Mouse (Mus musculus) ES-E14 (cell line): ENCODE data around the gene Cenpm. TPM values are rescaled to one million over a fixed set of nuclear protein-coding genes. Genes with fewer than 3 reads are reported as not detected.
A peak's percentile ranks its signal among the peaks of the same experiment; 100 is the strongest.

Source experiments
- DNase-seq: peaks from one replicate; pipeline ENCODE4 v3.0.0-alpha.2; 2013; ENCODE audit warnings: low read depth, low spot score
- H3K27ac ChIP-seq: 2 replicates; pipeline ENCODE4 v1.5.1; 2012; ENCODE audit warnings: low read depth, mild to moderate bottlenecking, low read length, moderate library complexity, mixed read lengths; ENCODE audit not compliant: poor library complexity, insufficient read depth, severe bottlenecking
- H3K36me3 ChIP-seq: 2 replicates; pipeline ENCODE4 v1.6.1; 2012; ENCODE audit warnings: mild to moderate bottlenecking, low read length, moderate library complexity, mixed read lengths; ENCODE audit not compliant: control insufficient read depth, poor library complexity, insufficient read depth, severe bottlenecking
- H3K4me1 ChIP-seq, 2 experiments: fragments of 150-350 bp in 1 of 2; sonication (generic) in 1 of 2; 2 replicates each; pipeline ENCODE4 v1.6.1; 2012; ENCODE audit warnings: low read length in 2 of 2, mild to moderate bottlenecking in 1 of 2, mixed read lengths in 1 of 2; ENCODE audit not compliant: control insufficient read depth in 2 of 2, insufficient read depth in 2 of 2, poor library complexity in 1 of 2
- H3K4me3 ChIP-seq, 2 experiments: fragments of 150-350 bp in 1 of 2; sonication (generic) in 1 of 2; 2 replicates each; pipeline ENCODE4 v1.5.1; 2012; ENCODE audit warnings: low read length in 2 of 2, low read depth in 1 of 2, mild to moderate bottlenecking in 1 of 2, mixed read lengths in 1 of 2; ENCODE audit not compliant: insufficient read depth in 1 of 2, poor library complexity in 1 of 2, severe bottlenecking in 1 of 2
- H3K9ac ChIP-seq: 2 replicates; pipeline ENCODE4 v1.6.1; 2012; ENCODE audit warnings: low read depth, mild to moderate bottlenecking, low read length, mixed read lengths; ENCODE audit not compliant: poor library complexity, insufficient read depth, severe bottlenecking
- H3K9me3 ChIP-seq: fragments of 150-350 bp; sonication (generic); 2 replicates; pipeline ENCODE4 v1.6.1; 2012; ENCODE audit warnings: low read depth, mild to moderate bottlenecking, low read length; ENCODE audit not compliant: control insufficient read depth, insufficient read depth
- CHD2 ChIP-seq: IDR thresholded peaks from 2 replicates; pipeline ENCODE4 v1.6.1; 2014; ENCODE audit warnings: mild to moderate bottlenecking, low read depth, low read length, inconsistent platforms
- HCFC1 ChIP-seq: IDR thresholded peaks from 2 replicates; pipeline ENCODE4 v1.6.1; 2012; ENCODE audit warnings: low read length, inconsistent platforms, borderline replicate concordance; ENCODE audit not compliant: insufficient read depth
- MAFK ChIP-seq: IDR thresholded peaks from 2 replicates; pipeline ENCODE4 v1.6.1; 2014; ENCODE audit warnings: mild to moderate bottlenecking, low read depth, low read length, inconsistent platforms; ENCODE audit not compliant: insufficient read depth
- ZC3H11A ChIP-seq: IDR thresholded peaks from 2 replicates; pipeline ENCODE4 v1.6.1; 2012; ENCODE audit warnings: low read depth, mild to moderate bottlenecking, inconsistent platforms, low read length, borderline replicate concordance
- ZNF384 ChIP-seq: IDR thresholded peaks from 2 replicates; pipeline ENCODE4 v1.6.1; 2012; ENCODE audit warnings: low read depth, low read length, inconsistent platforms
- in situ Hi-C, 2 experiments: fragments of 600-800 bp; cut with MboI; formaldehyde crosslinking; loops; one replicate each; pipeline ENCODE4 v1.15.1; 2025; ENCODE audit warnings: low sequenced_read_pairs in 2 of 2, inconsistent platforms in 1 of 2; ENCODE audit not compliant: unreplicated experiment in 2 of 2
- total RNA-seq: library from RNA; depleted of rRNA; stranded (reverse); fragments of 300-350 nt; gene quantifications from 2 replicates; pipeline ENCODE4 v1.2.3, GENCODE M21; 2012

The Cenpm gene
- total RNA-seq, 1 experiment = 80.0 TPM

DNA sequence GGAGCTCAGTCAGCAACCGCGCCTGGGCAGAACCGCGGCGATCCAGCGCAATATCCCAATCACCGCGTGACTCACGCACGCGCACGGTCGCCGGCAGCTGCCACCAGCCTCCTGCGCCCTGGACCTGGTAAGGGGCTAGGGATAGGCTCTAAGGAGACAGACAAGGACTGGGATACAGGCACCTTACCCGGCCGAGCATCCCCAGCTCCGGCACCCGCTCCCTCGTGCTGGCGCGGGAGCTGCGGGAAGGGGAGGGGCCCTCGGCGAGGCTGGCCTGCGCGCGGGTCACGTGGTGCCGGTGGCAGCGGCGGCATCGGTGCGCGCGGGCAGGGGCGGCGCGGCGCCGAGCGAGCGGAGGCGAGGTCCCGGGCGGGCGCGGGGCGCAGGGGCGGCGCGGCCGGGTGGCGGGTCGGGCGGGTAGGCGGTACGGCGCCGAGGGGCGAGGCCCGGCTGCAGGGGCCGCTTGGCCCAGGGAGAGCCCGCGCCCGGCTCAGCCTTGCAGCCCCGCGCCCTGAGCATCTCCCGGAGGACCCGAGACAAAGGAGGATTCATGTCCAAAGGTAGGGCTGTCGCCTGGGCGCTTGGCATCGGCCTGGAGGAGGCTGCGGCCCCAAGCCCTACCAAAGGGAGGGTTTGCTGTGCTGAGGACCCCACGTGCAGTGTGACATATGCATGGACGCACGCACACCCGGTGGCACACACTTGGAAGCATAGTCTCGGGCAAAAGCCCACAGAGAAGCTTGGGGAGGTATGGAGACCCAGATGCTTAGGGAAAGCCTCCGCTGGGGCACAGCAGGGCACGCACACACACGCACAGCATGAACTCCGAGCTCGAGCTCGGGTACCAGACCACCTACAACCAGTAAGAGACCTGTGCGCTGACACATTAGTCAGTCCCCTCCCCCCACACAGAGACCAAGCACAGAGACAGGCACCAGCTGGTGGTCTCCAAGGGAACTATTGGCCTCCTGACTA, 30.7 kb upstream of the Cenpm start:
- peaks cover 1 to 7% of the 10 kb centered on the region in 2 experiments; a peak in 2 of 4 replicates for H3K4me1 ChIP-seq
- H3K27ac ChIP-seq = no peak overlapping the region

DNA sequence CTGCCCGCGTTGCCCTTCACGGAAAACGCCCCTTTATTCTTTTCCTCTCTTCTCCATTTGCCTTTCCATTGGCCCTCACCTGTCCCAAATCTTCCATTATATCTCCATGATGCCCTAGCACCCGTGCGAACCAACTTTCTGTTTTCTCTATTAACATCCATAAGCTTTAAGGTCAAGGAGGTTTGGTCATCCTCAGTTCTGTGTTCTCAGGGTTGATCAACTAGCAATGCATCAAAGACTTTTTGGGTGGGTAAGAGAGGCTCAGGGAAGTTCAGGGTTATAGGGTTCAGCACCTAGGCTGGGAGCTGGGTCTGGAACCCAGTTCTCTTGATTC, 30.0 kb upstream of the Cenpm start, which contains the start of gene Sept3:
Gene Sept3, plus strand, starts transcription at position 301 of the 334 bp plus-strand sequence.
- Histone ChIP-seq H3K9me3 (no peaks in the 10 kb centered on the region), H3K27ac (no peak within 1 kb of the TSS), H3K9ac (peak within 1 kb of the TSS; percentile 49), H3K36me3 (no peaks in the 10 kb centered on the region), H3K4me1 (peaks cover 1 to 7% of the 10 kb centered on the region in 2 experiments; a peak in 2 of 4 replicates), H3K4me3 (peak within 1 kb of the TSS; percentile 65 to 76)
- no peak for DNase-seq
- TF ChIP-seq ZC3H11A (no peak), CHD2 (no peak), ZNF384 (no peak), HCFC1 (no peak), MAFK (no peak)
- in situ Hi-C loops = no loop called here

More for the DNA sequence above, 30.7 kb upstream of the Cenpm start:
- Histone ChIP-seq H3K9me3 (no peaks in the 10 kb centered on the region), H3K4me3 (peak overlapping the region; percentile 65 to 76), H3K9ac (peak overlapping the region; percentile 49), H3K36me3 (no peaks in the 10 kb centered on the region)
- in situ Hi-C loops = loop anchor here in 1 of 2 experiments (25.0 kb wide), 1 partner anchor 787 kb away; no protein-coding TSS in a partner anchor
- no peak for TF ChIP-seq MAFK
- no peak for TF ChIP-seq HCFC1
- no peak for TF ChIP-seq CHD2
- no peak for TF ChIP-seq ZC3H11A
- no peak for TF ChIP-seq ZNF384
- no peak for DNase-seq

DNA sequence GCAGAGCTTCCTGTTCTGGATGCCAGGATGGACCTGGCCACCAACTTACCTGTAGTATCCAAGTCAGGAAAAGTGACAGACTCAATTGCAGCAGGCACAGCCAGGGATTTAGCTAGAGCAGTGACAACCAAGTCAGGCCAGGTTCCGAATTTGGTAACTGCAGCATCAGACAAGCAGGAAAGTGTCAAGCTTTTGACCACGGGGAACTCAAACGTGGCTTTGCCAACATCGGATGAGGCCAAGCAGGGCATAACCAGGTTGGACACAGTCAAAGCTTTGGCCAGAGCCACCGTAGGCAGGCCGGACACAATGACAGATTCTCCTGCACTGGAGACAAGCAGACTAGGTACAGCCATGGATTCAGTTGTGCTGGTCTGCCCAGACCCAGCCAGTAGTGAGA, 27.7 kb upstream of the Cenpm start:
- Histone ChIP-seq H3K9ac (no peak overlapping the region), H3K4me3 (no peak overlapping the region), H3K27ac (no peak overlapping the region), H3K9me3 (no peaks in the 10 kb centered on the region), H3K4me1 (peaks cover 1 to 7% of the 10 kb centered on the region in 2 experiments; a peak in 2 of 4 replicates), H3K36me3 (no peaks in the 10 kb centered on the region)
- no peak for DNase-seq
- in situ Hi-C loops = no loop called here
- TF ChIP-seq HCFC1 (no peak), ZC3H11A (no peak), ZNF384 (no peak), MAFK (no peak), CHD2 (no peak)

DNA sequence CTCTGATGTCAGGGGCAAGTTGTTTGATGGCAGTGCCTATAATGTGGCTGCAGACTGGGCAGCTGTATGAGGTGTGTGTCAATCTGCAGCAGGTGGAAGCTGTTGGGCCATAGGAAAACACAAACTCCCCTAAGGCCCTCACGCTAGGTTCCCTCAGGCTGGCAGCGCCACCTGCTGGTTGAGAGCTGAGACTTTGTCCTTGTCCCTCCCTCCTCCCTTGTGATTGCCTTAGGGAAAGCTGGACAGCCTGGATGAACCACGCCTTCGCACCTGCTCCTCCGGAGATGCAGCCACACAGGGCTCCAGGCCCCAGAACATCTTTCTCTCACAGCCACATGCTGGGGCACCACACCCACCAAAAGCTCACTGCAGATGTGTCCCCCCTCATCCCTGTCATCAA, 26.7 kb upstream of the Cenpm start:
- no peak overlapping the region for H3K9ac ChIP-seq
- no peaks in the 10 kb centered on the region for H3K9me3 ChIP-seq
- H3K27ac ChIP-seq = no peak overlapping the region
- H3K4me3 ChIP-seq = no peak overlapping the region
- peak; percentile 81 for DNase-seq
- H3K4me1 ChIP-seq = peaks cover 4 to 7% of the 10 kb centered on the region in 2 experiments; a peak in 2 of 4 replicates
- H3K36me3 ChIP-seq = no peaks in the 10 kb centered on the region
- no peak for TF ChIP-seq ZC3H11A
- TF ChIP-seq MAFK = no peak
- TF ChIP-seq ZNF384 = no peak
- no peak for TF ChIP-seq CHD2
- 0 out of 2 replicates have a peak, but pooled peaks have one; percentile 23 for TF ChIP-seq HCFC1
- in situ Hi-C loops = no loop called here
